Mouse (Mus musculus) midbrain, embryonic 12.5 days (tissue): ENCODE measurements around the gene Mrps21. TPM values are rescaled to one million over a fixed set of nuclear protein-coding genes. Genes with fewer than 3 reads are reported as not detected.

Experiments
- ATAC-seq: fragments of 200-750 bp; cut with Nextera tagmentation; 2 replicates; pipeline ENCODE4 v1.8.0; 2017; ENCODE audit warnings: low read depth, moderate TSS enrichment, moderate library complexity; ENCODE audit not compliant: low FRiP score
- H3K27ac ChIP-seq: fragments of 300-500 bp; sonication (generic); replicated peaks from 2 replicates; pipeline ENCODE4 v1.5.1; 2016; ENCODE audit warnings: mild to moderate bottlenecking
- H3K27me3 ChIP-seq: fragments of 300-500 bp; sonication (generic); 2 replicates; pipeline ENCODE4 v1.6.1; 2016; ENCODE audit warnings: mild to moderate bottlenecking
- H3K36me3 ChIP-seq: fragments of 300-500 bp; sonication (generic); 2 replicates; pipeline ENCODE4 v1.6.1; 2016
- H3K4me1 ChIP-seq: fragments of 300-500 bp; sonication (generic); 2 replicates; pipeline ENCODE4 v1.6.1; 2016
- H3K4me2 ChIP-seq: fragments of 300-500 bp; sonication (generic); replicated peaks from 2 replicates; pipeline ENCODE4 v1.6.1; 2016; ENCODE audit warnings: mild to moderate bottlenecking, moderate library complexity
- H3K4me3 ChIP-seq: fragments of 300-500 bp; sonication (generic); 2 replicates; pipeline ENCODE4 v1.5.1; 2016; ENCODE audit warnings: mild to moderate bottlenecking
- H3K9ac ChIP-seq: fragments of 300-500 bp; sonication (generic); replicated peaks from 2 replicates; pipeline ENCODE4 v1.6.1; 2016; ENCODE audit warnings: mild to moderate bottlenecking, moderate library complexity
- H3K9me3 ChIP-seq: fragments of 300-500 bp; sonication (generic); 2 replicates; pipeline ENCODE4 v1.6.1; 2016; ENCODE audit warnings: mild to moderate bottlenecking
- WGBS: fragments of 180-500 bp; shearing (Covaris S2); methylation state at CpG from one replicate; pipeline ENCODE4 v1.1.7; 2016; 5-methylcytosine and 5-hydroxymethylcytosine counted together
- polyA plus RNA-seq: library from polyadenylated mRNA; unstranded; fragments of >200 nt; fragmentation: Nextera tagmentation; extraction: Ambion mirVana; gene quantifications from 2 replicates; pipeline ENCODE4 v1.2.1, GENCODE M21; 2016

Mrps21 gene
- polyA plus RNA-seq, 1 experiment from 2014 or later: 341 TPM

DNA sequence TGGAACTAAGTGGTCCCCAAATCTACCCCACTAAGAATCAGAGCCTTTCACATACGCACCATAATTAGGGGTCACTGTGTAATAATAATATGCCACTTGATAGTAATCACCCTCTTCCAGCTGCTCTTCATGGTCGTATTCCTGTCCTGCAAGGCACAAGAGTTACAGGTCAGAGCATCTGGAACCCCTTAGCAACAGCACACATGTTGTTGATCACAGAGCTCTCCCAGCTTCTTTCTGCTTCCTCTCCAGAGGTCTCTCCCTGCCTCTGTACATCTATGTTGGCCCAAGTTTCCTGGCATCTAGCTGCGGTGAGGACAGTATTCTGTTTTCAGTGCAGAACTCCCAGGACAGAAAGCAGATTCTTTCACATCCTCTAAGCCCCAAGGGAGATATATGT, 18.3 kb upstream of the Mrps21 start:
- ATAC-seq: no peak
- H3K27ac ChIP-seq: no peak overlapping the region
- H3K4me3 ChIP-seq: no peak overlapping the region
- H3K4me1 ChIP-seq: peaks cover 13% of the 10 kb centered on the region
- no peaks in the 10 kb centered on the region for H3K36me3 ChIP-seq
- no peaks in the 10 kb centered on the region for H3K9me3 ChIP-seq
- H3K9ac ChIP-seq: no peak overlapping the region
- WGBS: 81% methylated on average over 3 of the region's 3 CpGs
- H3K27me3 ChIP-seq: peaks cover 22% of the 10 kb centered on the region
- H3K4me2 ChIP-seq: no peak overlapping the region

DNA sequence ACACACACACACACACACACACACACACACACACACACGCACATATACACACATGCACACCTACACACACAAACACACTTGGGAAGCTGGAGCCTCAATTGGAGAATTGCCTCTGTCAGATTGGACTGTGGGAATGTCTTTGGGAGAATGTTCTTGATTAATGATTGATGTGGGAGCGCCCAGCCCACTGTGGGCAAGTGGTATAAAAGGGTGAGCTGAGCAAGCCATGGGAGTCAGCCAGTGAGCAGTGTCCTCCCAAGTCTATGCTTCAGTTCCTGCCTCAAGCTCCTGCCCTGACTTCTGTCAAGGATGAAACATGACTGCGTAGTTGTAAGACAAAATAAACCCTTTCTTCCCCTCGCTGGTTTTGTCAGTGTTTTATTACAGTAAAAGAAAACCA, 16.3 kb upstream of the Mrps21 start:
- Histone ChIP-seq H3K4me2 (no peak overlapping the region), H3K4me1 (peaks cover 11% of the 10 kb centered on the region; the same call in 1 of the 2 replicates), H3K4me3 (no peak overlapping the region), H3K9ac (no peak overlapping the region), H3K9me3 (no peaks in the 10 kb centered on the region), H3K27me3 (peaks cover 20% of the 10 kb centered on the region), H3K36me3 (no peaks in the 10 kb centered on the region), H3K27ac (no peak overlapping the region)
- WGBS: 90% methylated on average over 4 of the region's 4 CpGs
- ATAC-seq: no peak

DNA sequence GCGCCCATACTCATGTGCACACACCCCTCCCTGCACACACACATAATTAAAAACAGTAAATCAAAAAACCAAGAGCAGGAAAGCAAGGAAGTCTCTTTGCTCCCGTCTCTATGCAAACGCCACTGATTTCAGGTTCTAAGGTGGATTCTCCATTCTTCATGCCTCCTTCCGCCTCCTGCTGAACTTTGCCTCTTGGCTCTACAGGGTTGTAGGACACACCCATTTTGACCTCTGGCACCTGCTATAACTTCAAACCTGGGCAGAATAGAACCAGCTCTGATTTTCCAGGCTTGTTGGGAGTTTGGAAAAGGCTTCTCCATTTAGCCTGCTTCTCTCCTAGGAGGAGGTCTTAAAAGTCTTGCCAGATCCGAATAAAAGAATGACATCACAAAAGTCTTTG, 13.1 kb upstream of the Mrps21 start:
- no peaks in the 10 kb centered on the region for H3K36me3 ChIP-seq
- H3K9me3 ChIP-seq: no peaks in the 10 kb centered on the region
- 84% methylated on average over 5 of the region's 5 CpGs for WGBS
- H3K4me2 ChIP-seq: no peak overlapping the region
- H3K27ac ChIP-seq: no peak overlapping the region
- H3K9ac ChIP-seq: no peak overlapping the region
- H3K4me1 ChIP-seq: peaks cover 16% of the 10 kb centered on the region
- H3K27me3 ChIP-seq: peaks cover 8% of the 10 kb centered on the region; the same call in 1 of the 2 replicates
- ATAC-seq: no peak
- no peak overlapping the region for H3K4me3 ChIP-seq

DNA sequence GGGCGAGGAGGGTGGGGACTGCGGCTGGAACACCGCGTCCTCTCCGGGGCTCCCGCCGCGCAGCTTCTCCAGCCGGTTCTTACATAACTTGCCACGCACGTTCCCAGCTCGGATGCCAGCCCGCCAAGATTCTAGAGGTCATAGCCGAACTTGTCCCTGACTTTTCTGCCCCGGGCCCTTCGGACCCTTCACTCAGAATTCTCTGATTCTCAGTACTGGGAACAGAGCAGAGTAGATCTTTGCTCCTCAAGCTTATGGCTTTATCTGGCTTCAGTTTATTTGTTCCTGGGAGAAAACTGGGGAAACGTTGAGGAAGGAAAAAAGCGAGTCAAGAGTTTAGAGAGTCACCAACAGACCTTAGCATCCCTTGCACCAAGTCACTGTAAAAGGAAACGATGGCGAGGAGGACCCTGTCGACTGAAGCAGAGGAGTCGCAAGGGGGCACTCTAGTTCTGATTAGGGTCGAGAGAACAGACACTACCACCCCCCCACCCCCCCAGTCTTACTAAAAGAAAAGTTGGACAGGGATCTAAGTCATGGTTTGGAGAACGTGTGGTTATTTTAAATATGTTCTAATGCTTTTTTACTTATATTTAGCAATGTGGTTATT, 11.6 kb upstream of the Mrps21 start:
- Histone ChIP-seq H3K4me2 (peak overlapping the region; percentile 98), H3K27ac (no peak overlapping the region), H3K4me1 (peaks cover 16% of the 10 kb centered on the region), H3K9me3 (no peaks in the 10 kb centered on the region), H3K9ac (peak overlapping the region; percentile 50), H3K4me3 (peak overlapping the region; percentile 57), H3K27me3 (peaks cover 8% of the 10 kb centered on the region; the same call in 1 of the 2 replicates), H3K36me3 (no peaks in the 10 kb centered on the region)
- no peak for ATAC-seq
- 3% methylated on average over 24 of the region's 24 CpGs for WGBS

DNA sequence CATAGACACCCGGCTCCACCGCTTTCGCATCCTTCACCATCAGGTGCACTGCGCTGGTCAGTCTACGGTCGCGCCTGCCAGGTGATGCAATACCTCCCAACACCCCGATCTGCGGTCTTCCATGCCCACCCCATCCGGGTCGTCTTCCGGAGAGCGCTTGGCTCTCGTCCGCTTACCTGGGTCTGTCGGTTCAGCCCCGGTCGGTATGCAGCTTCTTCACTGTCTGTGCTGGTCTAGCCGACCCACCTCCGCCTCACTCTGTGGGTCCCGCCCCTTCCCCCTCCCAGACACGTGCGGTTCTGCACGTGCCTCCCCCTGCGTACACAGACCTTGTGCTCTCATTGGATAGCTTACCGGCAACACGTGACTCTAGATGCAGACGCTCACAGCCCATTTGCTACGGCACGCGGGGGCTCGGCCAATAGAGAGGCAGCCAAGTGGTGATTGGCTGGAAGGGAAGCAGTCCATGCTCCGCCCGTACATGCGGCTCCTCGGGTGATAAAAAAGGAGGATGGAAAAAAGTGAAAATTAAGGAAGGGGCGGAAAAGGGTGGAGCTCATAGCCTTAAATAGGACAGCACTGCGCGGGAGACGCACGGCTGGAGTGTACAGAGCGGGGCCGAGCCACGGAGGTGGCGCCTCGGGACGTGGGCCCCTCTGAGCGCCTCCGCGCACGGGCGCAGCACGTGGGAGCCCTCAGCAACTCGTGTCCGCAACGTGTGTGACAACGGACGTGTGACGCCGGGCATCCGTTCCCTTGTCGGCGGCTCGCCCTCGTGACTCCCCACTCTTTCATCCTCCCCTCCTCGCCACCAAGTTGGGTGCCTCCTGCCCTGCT, 10.9 kb upstream of the Mrps21 start, which contains the start of gene Ciart:
Gene Ciart, minus strand, starts transcription at position 273 of the 837 bp plus-strand sequence.
- Histone ChIP-seq H3K9me3 (no peaks in the 10 kb centered on the region), H3K9ac (peak within 1 kb of the TSS; percentile 51), H3K27ac (no peak within 1 kb of the TSS), H3K4me1 (peaks cover 16% of the 10 kb centered on the region), H3K27me3 (peaks cover 8% of the 10 kb centered on the region; the same call in 1 of the 2 replicates), H3K4me3 (peak within 1 kb of the TSS; percentile 57), H3K4me2 (peak within 1 kb of the TSS; percentile 98), H3K36me3 (no peaks in the 10 kb centered on the region)
- ATAC-seq: peak; percentile 100
- under 1% methylated on average over 64 of the region's 66 CpGs for WGBS

DNA sequence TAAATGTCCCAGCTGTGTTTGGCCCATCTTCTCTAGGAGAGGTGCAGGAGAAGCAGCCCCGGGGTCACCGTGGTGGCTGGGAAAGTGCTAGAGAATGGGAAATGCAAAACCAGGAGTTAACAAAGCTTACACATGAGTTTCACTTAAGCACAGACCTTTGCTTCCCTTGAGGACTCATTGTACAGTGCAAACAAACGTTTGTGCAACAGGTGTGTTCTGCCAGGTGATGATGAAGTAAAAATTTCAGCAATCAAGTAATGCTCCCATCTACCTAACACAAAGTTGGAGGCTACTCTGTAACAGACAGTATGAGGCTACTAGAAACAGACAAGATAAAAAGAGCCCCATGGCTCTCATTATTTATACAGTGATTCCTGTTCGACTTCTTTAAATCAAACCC, 7.7 kb upstream of the Mrps21 start:
- H3K4me3 ChIP-seq: no peak overlapping the region
- no peak overlapping the region for H3K9ac ChIP-seq
- no peaks in the 10 kb centered on the region for H3K9me3 ChIP-seq
- H3K4me2 ChIP-seq: no peak overlapping the region
- peaks cover 4% of the 10 kb centered on the region; the same call in 1 of the 2 replicates for H3K27me3 ChIP-seq
- no peaks in the 10 kb centered on the region for H3K36me3 ChIP-seq
- H3K4me1 ChIP-seq: peaks cover 16% of the 10 kb centered on the region
- WGBS: 89% methylated on average over 4 of the region's 4 CpGs
- H3K27ac ChIP-seq: no peak overlapping the region
- no peak for ATAC-seq

DNA sequence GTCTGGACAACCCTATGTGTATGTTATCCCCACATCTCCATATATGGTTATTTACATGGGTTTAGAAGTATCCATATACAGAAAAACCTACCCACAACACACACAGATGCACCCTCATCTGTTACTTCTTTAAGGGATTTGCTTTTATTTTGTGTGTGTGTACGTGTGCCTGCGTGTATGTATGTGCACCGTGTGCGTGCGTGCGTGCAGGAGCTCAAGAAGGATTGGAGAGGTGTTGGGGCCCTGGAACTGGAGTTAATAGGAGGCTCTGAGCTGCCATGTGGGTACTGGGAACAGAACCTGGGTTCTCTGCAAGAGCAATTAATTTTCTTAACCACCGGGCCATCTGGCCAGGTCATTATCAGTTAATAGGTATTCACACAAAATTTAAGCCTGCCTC, 729 bp upstream of the Mrps21 start:
- Histone ChIP-seq H3K4me1 (peaks cover 16% of the 10 kb centered on the region), H3K9me3 (no peaks in the 10 kb centered on the region), H3K4me2 (peak overlapping the region; percentile 71), H3K4me3 (peak overlapping the region; percentile 62), H3K36me3 (peaks cover 21% of the 10 kb centered on the region), H3K9ac (peak overlapping the region; percentile 79), H3K27me3 (no peaks in the 10 kb centered on the region), H3K27ac (no peak overlapping the region)
- ATAC-seq: no peak
- WGBS: 88% methylated on average over 7 of the region's 7 CpGs

DNA sequence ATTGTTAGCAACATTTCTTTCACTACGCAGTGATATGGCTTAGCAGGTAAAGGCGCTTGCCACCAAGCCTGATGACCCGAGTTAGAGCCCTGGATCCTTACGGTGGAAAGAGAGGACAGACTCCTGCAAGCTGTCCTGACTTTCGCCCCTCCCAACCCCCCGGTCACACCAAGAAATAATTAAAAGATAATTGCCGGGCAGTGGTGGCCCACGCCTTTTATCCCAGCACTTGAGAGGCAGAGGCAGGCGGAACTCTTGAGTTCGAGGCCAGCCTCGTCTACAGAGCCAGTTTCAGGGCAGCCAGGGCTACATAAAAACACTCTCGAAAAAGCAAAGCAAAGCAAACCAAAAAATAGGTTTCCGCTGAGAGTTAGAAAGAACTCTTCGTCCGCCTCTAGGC, 343 bp downstream of the Mrps21 start:
- Histone ChIP-seq H3K4me2 (peak overlapping the region; percentile 71), H3K27me3 (no peaks in the 10 kb centered on the region), H3K27ac (peak overlapping the region; percentile 82), H3K36me3 (peaks cover 31% of the 10 kb centered on the region), H3K9ac (peak overlapping the region; percentile 79), H3K4me1 (peaks cover 16% of the 10 kb centered on the region), H3K9me3 (no peaks in the 10 kb centered on the region), H3K4me3 (peak overlapping the region; percentile 62)
- whole genome bisulfite sequencing: 8% methylated on average over 15 of the region's 15 CpGs
- ATAC-seq: peak; percentile 62

DNA sequence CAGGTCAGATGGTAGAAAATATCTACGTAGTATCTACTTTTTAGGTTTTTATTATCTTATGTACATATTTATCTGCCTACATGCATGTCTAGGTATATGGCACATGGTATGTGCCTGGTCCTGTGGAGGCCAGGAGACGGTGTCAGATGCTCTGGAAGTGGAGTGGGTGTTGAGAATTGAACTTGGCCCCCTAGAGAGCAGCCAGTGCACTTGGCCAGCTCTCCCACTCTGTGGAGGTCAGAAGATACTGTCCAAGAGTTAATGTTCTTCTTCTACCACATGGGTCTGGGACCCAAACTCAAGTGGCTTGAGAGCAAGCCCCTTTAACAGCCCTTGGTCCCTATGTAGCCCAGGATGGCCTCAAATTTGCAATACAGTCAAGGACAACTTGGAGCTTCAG, 3.9 kb downstream of the Mrps21 start:
- no peak overlapping the region for H3K4me2 ChIP-seq
- H3K36me3 ChIP-seq: peaks cover 54% of the 10 kb centered on the region
- H3K4me3 ChIP-seq: no peak overlapping the region
- no peaks in the 10 kb centered on the region for H3K27me3 ChIP-seq
- no peak for ATAC-seq
- 97% methylated on average over 2 of the region's 2 CpGs for WGBS
- peaks cover 15% of the 10 kb centered on the region for H3K4me1 ChIP-seq
- no peak overlapping the region for H3K27ac ChIP-seq
- no peaks in the 10 kb centered on the region for H3K9me3 ChIP-seq
- no peak overlapping the region for H3K9ac ChIP-seq

DNA sequence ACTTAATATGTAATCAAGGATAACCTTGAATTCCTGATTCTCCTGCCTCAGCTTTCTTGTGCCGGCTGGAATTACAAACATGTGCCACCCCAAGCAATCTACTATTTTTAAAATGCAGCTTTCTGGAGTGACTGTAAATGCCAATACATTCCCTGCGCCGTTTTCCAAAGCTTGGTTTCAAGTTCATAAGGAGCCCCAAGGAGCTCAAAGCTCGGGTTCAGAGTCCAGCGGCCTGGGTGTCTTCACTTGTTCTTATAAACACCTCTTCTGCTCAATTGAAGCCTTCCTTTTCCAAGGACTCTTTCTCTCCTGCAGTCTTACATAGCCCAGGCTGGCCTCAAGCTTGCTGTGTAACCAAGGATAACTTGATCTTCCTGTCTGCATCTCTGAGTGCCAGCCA, 5.2 kb downstream of the Mrps21 start:
- no peak for ATAC-seq
- Histone ChIP-seq H3K27ac (no peak overlapping the region), H3K36me3 (peaks cover 59% of the 10 kb centered on the region), H3K4me3 (no peak overlapping the region), H3K4me1 (peaks cover 8% of the 10 kb centered on the region; the same call in 1 of the 2 replicates), H3K9me3 (no peaks in the 10 kb centered on the region), H3K9ac (no peak overlapping the region), H3K4me2 (no peak overlapping the region), H3K27me3 (no peaks in the 10 kb centered on the region)
- WGBS: 91% methylated on average over 5 of the region's 5 CpGs

DNA sequence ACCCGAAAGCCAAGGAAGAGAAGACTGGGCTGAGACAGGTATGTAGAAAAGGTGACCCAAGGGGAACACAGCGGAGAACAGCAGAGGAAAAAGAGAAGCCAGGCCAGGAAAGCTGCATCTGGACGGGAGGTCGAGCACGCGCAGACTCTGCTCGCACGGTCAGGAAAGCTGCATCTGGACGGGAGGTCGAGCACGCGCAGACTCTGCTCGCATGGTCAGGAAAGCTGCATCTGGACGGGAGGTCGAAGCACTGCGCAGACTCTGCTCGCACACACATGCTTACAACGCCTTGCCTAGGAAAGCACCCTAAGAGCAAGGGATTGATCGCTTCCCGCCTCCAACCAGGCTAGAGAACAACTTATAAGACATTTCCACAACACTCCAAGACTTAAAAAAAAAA, 5.7 kb downstream of the Mrps21 start:
- no peak overlapping the region for H3K27ac ChIP-seq
- ATAC-seq: no peak
- H3K4me1 ChIP-seq: peaks cover 4% of the 10 kb centered on the region; the same call in 1 of the 2 replicates
- no peaks in the 10 kb centered on the region for H3K27me3 ChIP-seq
- H3K4me3 ChIP-seq: no peak overlapping the region
- peaks cover 59% of the 10 kb centered on the region for H3K36me3 ChIP-seq
- 94% methylated on average over 20 of the region's 20 CpGs for WGBS
- H3K9me3 ChIP-seq: no peaks in the 10 kb centered on the region
- H3K4me2 ChIP-seq: no peak overlapping the region
- no peak overlapping the region for H3K9ac ChIP-seq

DNA sequence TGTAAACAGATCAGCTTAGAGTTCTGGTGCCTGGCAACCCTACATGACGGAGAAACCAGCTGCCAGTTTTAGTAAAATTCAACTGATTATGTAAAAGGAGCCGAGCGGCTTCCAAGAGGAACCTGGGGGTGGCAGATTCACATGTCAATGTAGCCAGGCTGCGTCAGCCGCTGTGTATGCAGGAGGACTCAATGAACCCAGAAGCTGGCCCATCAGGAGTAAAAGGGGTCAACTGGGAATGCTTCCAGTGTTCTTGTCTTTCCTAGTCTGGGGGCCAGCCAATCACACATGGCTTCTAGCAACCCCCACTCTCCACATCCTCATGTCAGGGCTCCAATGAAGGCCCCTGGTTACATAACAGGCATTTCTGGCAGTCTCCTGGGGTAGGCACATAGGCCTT, 6.3 kb downstream of the Mrps21 start:
- Histone ChIP-seq H3K9me3 (no peaks in the 10 kb centered on the region), H3K36me3 (peaks cover 56% of the 10 kb centered on the region), H3K4me1 (no peaks in the 10 kb centered on the region), H3K27me3 (no peaks in the 10 kb centered on the region), H3K27ac (no peak overlapping the region), H3K4me3 (no peak overlapping the region), H3K4me2 (no peak overlapping the region), H3K9ac (no peak overlapping the region)
- ATAC-seq: no peak
- WGBS: 90% methylated on average over 5 of the region's 5 CpGs
